Mouse (Mus musculus): ENCODE results near the gene Oaz2. TPM values are rescaled to one million over a fixed set of nuclear protein-coding genes. Genes with fewer than 3 reads are reported as not detected.

The Oaz2 gene
- total and polyA plus RNA-seq, 2 experiments: 14.7 to 27.5 TPM

DNA sequence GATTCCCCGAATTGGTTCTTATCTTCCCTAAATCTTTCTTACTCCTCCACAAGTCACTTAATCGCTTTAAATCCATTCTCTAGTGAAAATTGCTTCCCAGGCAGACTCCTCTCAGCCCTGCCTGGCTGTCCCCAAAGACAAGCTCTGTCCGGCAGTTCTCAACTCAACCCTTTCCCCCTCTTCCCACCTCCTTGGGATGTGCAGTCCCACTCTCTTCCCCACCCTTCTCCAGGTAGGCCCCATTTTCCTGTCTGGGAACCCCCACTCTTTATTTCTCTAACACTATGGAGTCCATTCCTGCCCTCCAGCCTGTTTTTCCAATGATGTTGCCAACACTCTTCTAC is 9.3 kb downstream of the Oaz2 start:
- peak overlapping the region; percentile 81 for H3K9ac ChIP-seq (ENCODE audit: low read depth, low read length)
- peaks cover 26% of the 10 kb centered on the region for H3K4me1 ChIP-seq (ENCODE audit: control insufficient read depth, insufficient read depth, low read length)
- 16% methylated on average over 3 of the region's 3 CpGs for WGBS
- no peak for TF ChIP-seq POLR2A (IDR thresholded peaks at IDR 0.05; ENCODE audit: extremely low read depth, insufficient read depth, low read length)
- no peak for TF ChIP-seq CTCF (IDR thresholded peaks at IDR 0.05; ENCODE audit: low read depth, low read length)
- H3K27me3 ChIP-seq (ENCODE audit: control insufficient read depth, insufficient read depth, low read length): no peaks in the 10 kb centered on the region
- peak overlapping the region; percentile 12 for H3K27ac ChIP-seq (replicated peaks; ENCODE audit: insufficient read depth, low read depth, low read length)
- no peak for DNase-seq (ENCODE audit: extremely low read depth, low read depth, low spot score)
- H3K79me2 ChIP-seq (ENCODE audit: control insufficient read depth, insufficient read depth, low read length): peaks cover 16% of the 10 kb centered on the region; the same call in 1 of the 2 replicates
- peak overlapping the region; percentile 74 for H3K4me3 ChIP-seq (ENCODE audit: insufficient read depth, low read depth, low read length)
- H3K36me3 ChIP-seq (ENCODE audit: control insufficient read depth, insufficient read depth, low read length): no peaks in the 10 kb centered on the region

DNA sequence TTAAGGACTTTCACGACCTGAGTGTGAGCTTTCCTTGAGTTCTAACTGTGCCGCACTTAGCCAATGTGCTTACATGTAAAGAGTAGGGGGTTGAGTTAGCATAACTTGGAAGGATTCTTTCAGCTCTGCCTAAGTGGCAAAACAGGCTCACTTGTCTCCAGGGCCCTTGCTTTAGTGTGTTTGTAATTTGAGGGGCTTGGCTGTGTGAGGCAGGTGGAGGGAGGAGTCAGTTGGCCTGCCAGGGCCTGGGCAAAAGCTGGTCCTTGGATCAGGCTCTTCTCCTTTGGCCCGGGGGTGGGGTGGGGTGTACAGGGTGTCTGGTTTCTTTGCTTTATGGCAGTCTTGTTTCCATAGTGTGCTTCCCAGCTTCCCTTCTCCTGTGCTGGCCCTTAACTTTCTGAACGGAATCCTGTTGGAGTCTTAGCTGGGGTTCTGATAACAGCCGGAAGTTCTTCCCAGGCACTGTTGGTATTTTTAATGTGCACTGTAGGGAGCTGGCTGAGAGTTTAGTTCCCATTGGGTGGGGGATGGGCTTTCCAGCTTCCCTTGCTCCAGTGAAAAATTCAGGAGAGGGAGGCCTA is 11.5 kb downstream of the Oaz2 start:
- Histone ChIP-seq H3K36me3 (ENCODE audit: control insufficient read depth, insufficient read depth, low read length) (no peaks in the 10 kb centered on the region), H3K4me3 (ENCODE audit: insufficient read depth, low read depth, low read length) (peak overlapping the region; percentile 40; the same call in 1 of the 2 replicates), H3K27me3 (ENCODE audit: control insufficient read depth, insufficient read depth, low read length) (no peaks in the 10 kb centered on the region), H3K27ac (replicated peaks; ENCODE audit: insufficient read depth, low read depth, low read length) (peak overlapping the region; percentile 76), H3K79me2 (ENCODE audit: control insufficient read depth, insufficient read depth, low read length) (peaks cover 20% of the 10 kb centered on the region; the same call in 1 of the 2 replicates), H3K9ac (ENCODE audit: low read depth, low read length) (peak overlapping the region; percentile 53), H3K4me1 (ENCODE audit: control insufficient read depth, insufficient read depth, low read length) (peaks cover 26% of the 10 kb centered on the region)
- TF ChIP-seq CTCF (IDR thresholded peaks at IDR 0.05; ENCODE audit: low read depth, low read length): no peak
- no peak for TF ChIP-seq POLR2A (IDR thresholded peaks at IDR 0.05; ENCODE audit: extremely low read depth, insufficient read depth, low read length)
- 38% methylated on average over 5 of the region's 5 CpGs for WGBS
- DNase-seq (ENCODE audit: extremely low read depth, low read depth, low spot score): peak; percentile 38

DNA sequence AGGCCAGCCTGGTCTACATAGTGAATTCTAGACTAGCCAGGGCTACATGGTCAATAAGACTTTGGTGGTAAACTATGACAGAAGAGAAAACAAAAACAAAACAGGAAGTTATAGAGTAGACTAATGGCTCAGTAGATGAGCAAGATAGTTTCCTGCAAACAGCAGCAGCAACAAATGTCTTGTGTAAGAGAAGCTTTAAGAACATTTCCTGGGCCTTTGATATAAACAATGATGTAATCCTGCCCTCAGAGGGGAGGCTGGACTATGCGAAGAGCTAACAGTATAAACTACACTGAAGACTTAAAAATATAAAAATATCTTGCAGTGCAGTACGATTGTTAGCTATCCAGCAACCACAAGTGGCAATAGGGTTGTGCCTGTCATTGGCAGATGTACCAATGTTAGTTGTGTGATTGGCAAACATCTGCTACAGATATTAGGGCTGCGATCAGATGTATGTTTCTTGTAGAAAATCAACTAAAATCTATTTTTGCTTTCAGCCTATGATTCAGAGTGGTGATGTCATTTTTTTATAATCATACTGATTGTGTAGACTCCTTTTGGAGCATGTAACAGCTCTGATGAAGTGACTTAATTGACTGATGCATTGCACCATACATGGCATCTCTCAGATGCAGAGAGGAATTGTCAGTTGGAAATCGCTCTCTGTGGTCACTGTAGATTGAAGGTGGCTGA is 13.3 kb downstream of the Oaz2 start:
- DNase-seq (ENCODE audit: extremely low read depth, low read depth, low spot score): peak; percentile 37

DNA sequence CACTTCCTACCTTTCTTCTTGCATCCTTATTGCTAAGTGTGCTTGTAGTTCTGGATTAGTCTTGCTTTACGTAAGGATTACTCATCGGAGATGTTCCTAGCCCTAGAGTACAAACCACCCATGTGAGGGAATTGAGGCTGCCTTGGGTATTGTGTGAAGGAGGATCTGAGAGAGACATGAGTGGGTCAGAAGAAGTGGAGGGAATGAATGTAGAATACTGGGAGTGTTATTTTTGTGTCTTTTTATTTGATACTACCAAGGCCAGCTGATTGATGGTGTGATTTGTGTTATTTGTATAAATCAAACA is 13.8 kb downstream of the Oaz2 start:
- Histone ChIP-seq H3K4me1 (ENCODE audit: control insufficient read depth, insufficient read depth, low read length) (peaks cover 24% of the 10 kb centered on the region), H3K27me3 (ENCODE audit: control insufficient read depth, insufficient read depth, low read length) (no peaks in the 10 kb centered on the region), H3K9ac (ENCODE audit: low read depth, low read length) (no peak overlapping the region), H3K27ac (replicated peaks; ENCODE audit: insufficient read depth, low read depth, low read length) (0 out of 2 replicates have a peak overlapping the region, but pooled peaks have one; percentile 18), H3K36me3 (ENCODE audit: control insufficient read depth, insufficient read depth, low read length) (peaks cover 5% of the 10 kb centered on the region; the same call in 1 of the 2 replicates), H3K79me2 (ENCODE audit: control insufficient read depth, insufficient read depth, low read length) (peaks cover 27% of the 10 kb centered on the region; the same call in 1 of the 2 replicates), H3K4me3 (ENCODE audit: insufficient read depth, low read depth, low read length) (no peak overlapping the region)
- DNase-seq (ENCODE audit: extremely low read depth, low read depth, low spot score): no peak
- TF ChIP-seq CTCF (IDR thresholded peaks at IDR 0.05; ENCODE audit: low read depth, low read length): no peak
- TF ChIP-seq POLR2A (IDR thresholded peaks at IDR 0.05; ENCODE audit: extremely low read depth, insufficient read depth, low read length): no peak
- 90% methylated on average over 2 of the region's 2 CpGs for WGBS

More for the DNA sequence above, 13.3 kb downstream of the Oaz2 start:
- Histone ChIP-seq H3K79me2 (ENCODE audit: control insufficient read depth, insufficient read depth, low read length) (peaks cover 27% of the 10 kb centered on the region; the same call in 1 of the 2 replicates), H3K4me1 (ENCODE audit: control insufficient read depth, insufficient read depth, low read length) (peaks cover 24% of the 10 kb centered on the region), H3K27me3 (ENCODE audit: control insufficient read depth, insufficient read depth, low read length) (no peaks in the 10 kb centered on the region), H3K9ac (ENCODE audit: low read depth, low read length) (no peak overlapping the region), H3K4me3 (ENCODE audit: insufficient read depth, low read depth, low read length) (no peak overlapping the region), H3K27ac (replicated peaks; ENCODE audit: insufficient read depth, low read depth, low read length) (peak overlapping the region; percentile 42; the same call in 1 of the 2 replicates), H3K36me3 (ENCODE audit: control insufficient read depth, insufficient read depth, low read length) (no peaks in the 10 kb centered on the region)
- TF ChIP-seq POLR2A (IDR thresholded peaks at IDR 0.05; ENCODE audit: extremely low read depth, insufficient read depth, low read length) (no peak), CTCF (IDR thresholded peaks at IDR 0.05; ENCODE audit: low read depth, low read length) (no peak)
- 50% methylated on average over 4 of the region's 4 CpGs for WGBS

GRCm38 (mm10) chr9:65682183-65682582 is 14.4 kb downstream of the Oaz2 start:
- Histone ChIP-seq H3K27ac (replicated peaks; ENCODE audit: insufficient read depth, low read depth, low read length) (no peak overlapping the region), H3K79me2 (ENCODE audit: control insufficient read depth, insufficient read depth, low read length) (peaks cover 22% of the 10 kb centered on the region; the same call in 1 of the 2 replicates), H3K9ac (ENCODE audit: low read depth, low read length) (no peak overlapping the region), H3K27me3 (ENCODE audit: control insufficient read depth, insufficient read depth, low read length) (no peaks in the 10 kb centered on the region), H3K36me3 (ENCODE audit: control insufficient read depth, insufficient read depth, low read length) (peaks cover 7% of the 10 kb centered on the region; the same call in 1 of the 2 replicates), H3K4me1 (ENCODE audit: control insufficient read depth, insufficient read depth, low read length) (peaks cover 24% of the 10 kb centered on the region), H3K4me3 (ENCODE audit: insufficient read depth, low read depth, low read length) (no peak overlapping the region)
- no peak for DNase-seq (ENCODE audit: extremely low read depth, low read depth, low spot score)
- 73% methylated on average over 3 of the region's 3 CpGs for WGBS
- TF ChIP-seq CTCF (IDR thresholded peaks at IDR 0.05; ENCODE audit: low read depth, low read length): no peak
- no peak for TF ChIP-seq POLR2A (IDR thresholded peaks at IDR 0.05; ENCODE audit: extremely low read depth, insufficient read depth, low read length)

DNA sequence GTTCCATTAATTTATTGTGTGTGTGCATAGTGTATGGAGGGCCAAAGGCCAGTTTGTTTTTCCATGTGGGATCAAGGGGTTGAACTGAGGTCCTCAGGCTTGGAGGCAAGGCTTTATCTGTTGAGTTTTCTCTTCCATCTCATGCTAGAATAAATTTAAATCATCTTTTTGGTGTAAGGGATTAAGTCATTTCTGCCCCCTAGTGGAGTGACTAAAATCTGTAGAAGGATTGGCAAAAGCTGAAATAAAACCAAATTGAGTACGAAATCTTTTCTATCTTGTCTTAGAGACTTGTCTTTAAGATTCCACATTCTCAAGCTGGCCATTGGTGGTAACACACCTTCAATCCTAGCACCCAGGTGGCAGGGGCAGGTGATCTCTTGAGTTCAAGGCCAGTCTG is 15.2 kb downstream of the Oaz2 start:
- Histone ChIP-seq H3K36me3 (ENCODE audit: control insufficient read depth, insufficient read depth, low read length) (peaks cover 13% of the 10 kb centered on the region), H3K4me1 (ENCODE audit: control insufficient read depth, insufficient read depth, low read length) (peaks cover 24% of the 10 kb centered on the region), H3K27ac (replicated peaks; ENCODE audit: insufficient read depth, low read depth, low read length) (no peak overlapping the region), H3K9ac (ENCODE audit: low read depth, low read length) (no peak overlapping the region), H3K4me3 (ENCODE audit: insufficient read depth, low read depth, low read length) (no peak overlapping the region), H3K79me2 (ENCODE audit: control insufficient read depth, insufficient read depth, low read length) (peaks cover 21% of the 10 kb centered on the region; the same call in 1 of the 2 replicates), H3K27me3 (ENCODE audit: control insufficient read depth, insufficient read depth, low read length) (no peaks in the 10 kb centered on the region)
- 49% methylated on average over 1 of the region's 1 CpGs for WGBS
- TF ChIP-seq CTCF (IDR thresholded peaks at IDR 0.05; ENCODE audit: low read depth, low read length) (peak; percentile 42), POLR2A (IDR thresholded peaks at IDR 0.05; ENCODE audit: extremely low read depth, insufficient read depth, low read length) (no peak)
- peak; percentile 33 for DNase-seq (ENCODE audit: extremely low read depth, low read depth, low spot score)
